Mouse (Mus musculus): ENCODE measurements around the gene Trim7. TPM values are rescaled to one million over a fixed set of nuclear protein-coding genes. Genes with fewer than 3 reads are reported as not detected.
"Not testable (repeated sequence)": the region's sequence is repeated elsewhere in the genome, so short reads cannot be mapped to it uniquely, and the experiment has no call there.

Trim7 gene
- polyA plus RNA-seq, 1 experiment from 2014 or later = 0.32 TPM

GRCm38 (mm10) chr11:48821299-48821698, 4.6 kb upstream of the Trim7 start:
- not testable (repeated sequence) for H3K27ac ChIP-seq (replicated peaks); H3K36me3 ChIP-seq; DNase-seq (ENCODE audit: low spot score); H3K4me3 ChIP-seq; H3K9me3 ChIP-seq (replicated peaks)
- H3K4me1 ChIP-seq = peaks cover 20% of the 10 kb centered on the region
- peaks cover 17% of the 10 kb centered on the region for H3K27me3 ChIP-seq (ENCODE audit: low read depth, poor library complexity, severe bottlenecking)
- WGBS = 88% methylated on average over 14 of the region's 14 CpGs

- no peaks in the 10 kb centered on the region for H3K36me3 ChIP-seq
- H3K27me3 ChIP-seq (ENCODE audit: low read depth, poor library complexity, severe bottlenecking) = peaks cover 24% of the 10 kb centered on the region
- peak overlapping the region; percentile 53 for H3K4me3 ChIP-seq
- H3K27ac ChIP-seq (replicated peaks) = no peak overlapping the region
- H3K9me3 ChIP-seq (replicated peaks) = peaks cover 4% of the 10 kb centered on the region; the same call in 1 of the 2 replicates
- no peak for DNase-seq (ENCODE audit: low spot score)
- 35% methylated on average over 14 of the region's 14 CpGs for WGBS
- H3K4me1 ChIP-seq = peaks cover 23% of the 10 kb centered on the region
These were observed 3.0 kb upstream of the Trim7 start for GRCm38 (mm10) chr11:48822768-48823512.

GRCm38 (mm10) chr11:48823536-48823972, 2.4 kb upstream of the Trim7 start:
- Histone ChIP-seq H3K27ac (replicated peaks) (no peak overlapping the region), H3K9me3 (replicated peaks) (peaks cover 5% of the 10 kb centered on the region; the same call in 1 of the 2 replicates), H3K27me3 (ENCODE audit: low read depth, poor library complexity, severe bottlenecking) (peaks cover 28% of the 10 kb centered on the region), H3K4me1 (peaks cover 23% of the 10 kb centered on the region), H3K4me3 (peak overlapping the region; percentile 53), H3K36me3 (no peaks in the 10 kb centered on the region)
- WGBS = under 1% methylated on average over 15 of the region's 15 CpGs
- DNase-seq (ENCODE audit: low spot score) = peak; percentile 73

- peaks cover 32% of the 10 kb centered on the region for H3K27me3 ChIP-seq (ENCODE audit: low read depth, poor library complexity, severe bottlenecking)
- H3K36me3 ChIP-seq = no peaks in the 10 kb centered on the region
- no peak for DNase-seq (ENCODE audit: low spot score)
- peaks cover 23% of the 10 kb centered on the region for H3K4me1 ChIP-seq
- WGBS = 5% methylated on average over 22 of the region's 22 CpGs
- H3K9me3 ChIP-seq (replicated peaks) = peaks cover 5% of the 10 kb centered on the region; the same call in 1 of the 2 replicates
- H3K4me3 ChIP-seq = peak overlapping the region; percentile 53
- no peak overlapping the region for H3K27ac ChIP-seq (replicated peaks)
These were observed 1.6 kb upstream of the Trim7 start for GRCm38 (mm10) chr11:48824311-48824830.

- Histone ChIP-seq H3K9me3 (replicated peaks) (peaks cover 5% of the 10 kb centered on the region; the same call in 1 of the 2 replicates), H3K4me1 (peaks cover 23% of the 10 kb centered on the region), H3K27me3 (ENCODE audit: low read depth, poor library complexity, severe bottlenecking) (peaks cover 40% of the 10 kb centered on the region), H3K36me3 (no peaks in the 10 kb centered on the region), H3K27ac (replicated peaks) (peak overlapping the region; percentile 75), H3K4me3 (peak overlapping the region; percentile 50)
- WGBS = 2% methylated on average over 6 of the region's 6 CpGs
- DNase-seq (ENCODE audit: low spot score) = peak; percentile 43
These were observed 784 bp downstream of the Trim7 start for GRCm38 (mm10) chr11:48826752-48827096.

- 0 out of 2 replicates have a peak overlapping the region, but pooled peaks have one; percentile 12 for H3K4me3 ChIP-seq
- peaks cover 40% of the 10 kb centered on the region for H3K27me3 ChIP-seq (ENCODE audit: low read depth, poor library complexity, severe bottlenecking)
- H3K27ac ChIP-seq (replicated peaks) = no peak overlapping the region
- H3K4me1 ChIP-seq = peaks cover 20% of the 10 kb centered on the region
- no peaks in the 10 kb centered on the region for H3K36me3 ChIP-seq
- DNase-seq (ENCODE audit: low spot score) = no peak
- WGBS = 79% methylated on average over 6 of the region's 6 CpGs
- peaks cover 5% of the 10 kb centered on the region; the same call in 1 of the 2 replicates for H3K9me3 ChIP-seq (replicated peaks)
These were observed 2.0 kb downstream of the Trim7 start for GRCm38 (mm10) chr11:48827926-48828325.

- Histone ChIP-seq H3K36me3 (no peaks in the 10 kb centered on the region), H3K9me3 (replicated peaks) (peaks cover 5% of the 10 kb centered on the region; the same call in 1 of the 2 replicates), H3K4me1 (peaks cover 11% of the 10 kb centered on the region), H3K27ac (replicated peaks) (no peak overlapping the region), H3K27me3 (ENCODE audit: low read depth, poor library complexity, severe bottlenecking) (peaks cover 28% of the 10 kb centered on the region), H3K4me3 (no peak overlapping the region)
- 81% methylated on average over 2 of the region's 2 CpGs for WGBS
- DNase-seq (ENCODE audit: low spot score) = no peak
These were observed 4.3 kb downstream of the Trim7 start for GRCm38 (mm10) chr11:48830279-48830678.

GRCm38 (mm10) chr11:48831273-48831672, 5.3 kb downstream of the Trim7 start:
- peaks cover 37% of the 10 kb centered on the region for H3K27me3 ChIP-seq (ENCODE audit: low read depth, poor library complexity, severe bottlenecking)
- peaks cover 5% of the 10 kb centered on the region; the same call in 1 of the 2 replicates for H3K9me3 ChIP-seq (replicated peaks)
- 73% methylated on average over 2 of the region's 2 CpGs for WGBS
- no peak overlapping the region for H3K4me3 ChIP-seq
- no peaks in the 10 kb centered on the region for H3K36me3 ChIP-seq
- H3K4me1 ChIP-seq = peaks cover 13% of the 10 kb centered on the region
- no peak for DNase-seq (ENCODE audit: low spot score)
- H3K27ac ChIP-seq (replicated peaks) = no peak overlapping the region

- Histone ChIP-seq H3K36me3 (no peaks in the 10 kb centered on the region), H3K27me3 (ENCODE audit: low read depth, poor library complexity, severe bottlenecking) (peaks cover 43% of the 10 kb centered on the region), H3K27ac (replicated peaks) (no peak overlapping the region), H3K9me3 (replicated peaks) (no peaks in the 10 kb centered on the region), H3K4me3 (peak overlapping the region; percentile 59), H3K4me1 (peaks cover 25% of the 10 kb centered on the region)
- no peak for DNase-seq (ENCODE audit: low spot score)
- WGBS = 47% methylated on average over 9 of the region's 9 CpGs
These were observed 7.3 kb downstream of the Trim7 start for GRCm38 (mm10) chr11:48833078-48833730.

GRCm38 (mm10) chr11:48833731-48834639, 8.0 kb downstream of the Trim7 start:
- peaks cover 46% of the 10 kb centered on the region for H3K27me3 ChIP-seq (ENCODE audit: low read depth, poor library complexity, severe bottlenecking)
- peak overlapping the region; percentile 50 for H3K27ac ChIP-seq (replicated peaks)
- H3K36me3 ChIP-seq = no peaks in the 10 kb centered on the region
- peak; percentile 88 for DNase-seq (ENCODE audit: low spot score)
- under 1% methylated on average over 30 of the region's 30 CpGs for WGBS
- H3K4me3 ChIP-seq = peak overlapping the region; percentile 59
- H3K4me1 ChIP-seq = peaks cover 31% of the 10 kb centered on the region
- no peaks in the 10 kb centered on the region for H3K9me3 ChIP-seq (replicated peaks)

GRCm38 (mm10) chr11:48835923-48836322, 10.0 kb downstream of the Trim7 start:
- H3K27me3 ChIP-seq (ENCODE audit: low read depth, poor library complexity, severe bottlenecking) = peaks cover 55% of the 10 kb centered on the region
- peaks cover 31% of the 10 kb centered on the region for H3K4me1 ChIP-seq
- no peaks in the 10 kb centered on the region for H3K9me3 ChIP-seq (replicated peaks)
- 75% methylated on average over 6 of the region's 6 CpGs for WGBS
- no peak overlapping the region for H3K4me3 ChIP-seq
- DNase-seq (ENCODE audit: low spot score) = no peak
- no peak overlapping the region for H3K27ac ChIP-seq (replicated peaks)
- H3K36me3 ChIP-seq = no peaks in the 10 kb centered on the region

- Histone ChIP-seq H3K36me3 (no peaks in the 10 kb centered on the region), H3K4me1 (peaks cover 31% of the 10 kb centered on the region), H3K27ac (replicated peaks) (peak overlapping the region; percentile 74), H3K9me3 (replicated peaks) (no peaks in the 10 kb centered on the region), H3K4me3 (peak overlapping the region; percentile 88), H3K27me3 (ENCODE audit: low read depth, poor library complexity, severe bottlenecking) (peaks cover 55% of the 10 kb centered on the region)
- 9% methylated on average over 11 of the region's 11 CpGs for WGBS
- DNase-seq (ENCODE audit: low spot score) = no peak
These were observed 11.0 kb downstream of the Trim7 start for GRCm38 (mm10) chr11:48836990-48837309.
